Mouse (Mus musculus): ENCODE results near the gene Zdhhc5. TPM values are rescaled to one million over a fixed set of nuclear protein-coding genes. Genes with fewer than 3 reads are reported as not detected.

Zdhhc5 gene
- total and polyA plus RNA-seq, 3 experiments: 25.4 to 45.5 (median 37.7) TPM

DNA sequence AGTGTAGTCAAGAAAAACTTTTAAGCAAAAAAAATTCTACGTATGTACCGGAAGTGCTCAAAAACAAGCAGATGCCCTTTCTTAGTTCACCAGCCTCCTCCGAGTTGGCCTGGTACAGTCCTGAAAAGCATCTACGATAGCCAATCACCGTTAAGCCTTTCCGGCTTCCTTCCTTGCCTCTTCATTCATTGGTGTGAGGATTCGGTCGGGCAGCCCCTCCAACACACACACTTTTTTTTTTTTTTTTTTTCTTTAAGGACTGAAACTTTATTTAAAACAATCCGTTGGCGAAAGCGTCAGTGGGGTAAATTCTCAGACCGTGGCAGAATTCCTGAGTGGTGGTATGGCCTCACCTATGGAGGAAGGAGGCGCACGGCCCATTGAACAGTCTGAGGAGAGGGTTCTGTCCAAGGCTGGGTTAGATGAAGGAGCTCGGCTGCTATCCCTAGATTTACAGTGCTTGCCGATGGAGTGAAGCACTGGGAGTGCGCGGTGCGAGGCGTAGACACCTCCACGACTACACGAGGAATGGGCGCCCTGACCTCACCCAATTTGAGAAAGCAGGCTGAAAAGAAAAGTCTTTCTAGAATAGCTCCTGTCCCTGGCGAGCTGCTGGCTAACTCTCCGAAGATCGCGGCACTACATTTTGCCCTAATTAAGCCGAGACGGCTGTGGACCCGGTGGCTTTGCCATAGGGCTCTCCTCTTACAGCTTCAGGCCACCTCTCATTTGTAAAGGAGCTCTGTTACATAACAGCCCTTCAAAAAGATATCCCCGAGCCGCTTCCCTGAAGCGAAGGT lies 782 bp upstream of the Zdhhc5 start (continued):
- peak; percentile 40; the same call in 1 of the 2 replicates for TF ChIP-seq MXI1 (IDR thresholded peaks at IDR 0.05; ENCODE audit: low read depth, low read length)
- TF ChIP-seq RAD21 (IDR thresholded peaks at IDR 0.05; ENCODE audit: low read depth, low read length): no peak
- TF ChIP-seq ZNF384 (IDR thresholded peaks at IDR 0.05; ENCODE audit: low read depth, low read length): peak; percentile 100
- peak; percentile 54 for TF ChIP-seq MAX (IDR thresholded peaks at IDR 0.05; ENCODE audit: low read length)
- no peak for TF ChIP-seq BHLHE40 (IDR thresholded peaks at IDR 0.05; ENCODE audit: low read depth, low read length)
- peak; percentile 21; the same call in 1 of the 2 replicates for TF ChIP-seq POLR2A (IDR thresholded peaks at IDR 0.05; ENCODE audit: low read depth, low read length)
- TF ChIP-seq MAFK (IDR thresholded peaks at IDR 0.05; ENCODE audit: insufficient replicate concordance, low read length): no peak
- 0 out of 2 replicates have a peak, but pooled peaks have one; percentile 11 for TF ChIP-seq JUND (conservative IDR thresholded peaks at IDR 0.05; ENCODE audit: low read depth, low read length)
- peak; percentile 97 for TF ChIP-seq CHD1 (IDR thresholded peaks at IDR 0.05; ENCODE audit: low read depth, low read length)
- peak; percentile 80 for TF ChIP-seq TBP (conservative IDR thresholded peaks at IDR 0.05; ENCODE audit: low read depth, low read length)
- TF ChIP-seq JUN (IDR thresholded peaks at IDR 0.05; ENCODE audit: insufficient read depth, low read depth, low read length): no peak
- peak; percentile 13; the same call in 1 of the 2 replicates for TF ChIP-seq CHD2 (IDR thresholded peaks at IDR 0.05; ENCODE audit: low read length)
- no peak; the same call in 1 of the 2 replicates for TF ChIP-seq ETS1 (conservative IDR thresholded peaks at IDR 0.05; ENCODE audit: low read depth, low read length)
- TF ChIP-seq HCFC1 (IDR thresholded peaks at IDR 0.05; ENCODE audit: low read depth, low read length): peak; percentile 84
- TF ChIP-seq MEF2A (IDR thresholded peaks at IDR 0.05; ENCODE audit: borderline replicate concordance, low read depth, low read length): peak; percentile 34
- peak; percentile 14; the same call in 1 of the 2 replicates for TF ChIP-seq IRF4 (IDR thresholded peaks at IDR 0.05; ENCODE audit: low read depth, low read length)
- TF ChIP-seq GABPA (IDR thresholded peaks at IDR 0.05; ENCODE audit: insufficient replicate concordance, low read depth, low read length): no peak
- no peak; the same call in 1 of the 2 replicates for TF ChIP-seq NELFE (IDR thresholded peaks at IDR 0.05; ENCODE audit: low read depth, low read length)
- no peak for TF ChIP-seq POLR2AphosphoS2 (IDR thresholded peaks at IDR 0.05; ENCODE audit: low read depth, low read length)

- peak overlapping the region; percentile 64; the same call in 1 of the 2 replicates for H3K4me2 ChIP-seq (ENCODE audit: insufficient read depth, low read depth, poor library complexity, severe bottlenecking)
- peak overlapping the region; percentile 70 to 95 (median 90) for H3K4me3 ChIP-seq (replicated peaks in 1 of 3; ENCODE audit: low read depth in 2 of 3, low read length in 2 of 3, poor library complexity in 1 of 3)
- peaks cover 13 to 21% of the 10 kb centered on the region in 2 experiments for H3K36me3 ChIP-seq (replicated peaks in 1 of 2; ENCODE audit: control insufficient read depth in 1 of 2, insufficient read depth in 1 of 2, low read length in 1 of 2)
- H3K79me2 ChIP-seq (replicated peaks; ENCODE audit: control insufficient read depth, extremely low read depth, insufficient read depth, poor library complexity, severe bottlenecking): peaks cover 36% of the 10 kb centered on the region
- TF ChIP-seq USF2 (conservative IDR thresholded peaks at IDR 0.05; ENCODE audit: low read depth, low read length) (no peak), MAX (IDR thresholded peaks at IDR 0.05; ENCODE audit: low read length) (no peak), E2F4 (IDR thresholded peaks at IDR 0.05; ENCODE audit: insufficient replicate concordance, low read depth, low read length) (no peak), MXI1 (IDR thresholded peaks at IDR 0.05; ENCODE audit: low read depth, low read length) (no peak), ZC3H11A (IDR thresholded peaks at IDR 0.05; ENCODE audit: low read depth, low read length) (no peak), SIN3A (IDR thresholded peaks at IDR 0.05; ENCODE audit: low read length) (no peak), NRF1 (IDR thresholded peaks at IDR 0.05; ENCODE audit: low read depth, low read length) (no peak), ZNF384 (IDR thresholded peaks at IDR 0.05; ENCODE audit: low read depth, low read length) (no peak), TCF12 (IDR thresholded peaks at IDR 0.05; ENCODE audit: low read depth, low read length) (no peak), PAX5 (IDR thresholded peaks at IDR 0.05; ENCODE audit: low read length) (no peak), RCOR1 (conservative IDR thresholded peaks at IDR 0.05; ENCODE audit: low read depth, low read length) (no peak), MYC (IDR thresholded peaks at IDR 0.05; ENCODE audit: low read depth, low read length) (no peak), BHLHE40 (IDR thresholded peaks at IDR 0.05; ENCODE audit: low read depth, low read length) (no peak), TBP (conservative IDR thresholded peaks at IDR 0.05; ENCODE audit: low read depth, low read length) (no peak), HCFC1 (IDR thresholded peaks at IDR 0.05; ENCODE audit: low read depth, low read length) (no peak), CHD1 (IDR thresholded peaks at IDR 0.05; ENCODE audit: low read depth, low read length) (no peak), RAD21 (IDR thresholded peaks at IDR 0.05; ENCODE audit: low read depth, low read length) (no peak), POLR2A (IDR thresholded peaks at IDR 0.05; ENCODE audit: low read depth, low read length) (no peak), ZMIZ1 (IDR thresholded peaks at IDR 0.05; ENCODE audit: low read depth, low read length) (no peak), SMC3 (IDR thresholded peaks at IDR 0.05; ENCODE audit: low read depth, low read length) (no peak)
- peaks cover 0 to 26% of the 10 kb centered on the region in 2 experiments; a peak in 3 of 4 replicates for H3K4me1 ChIP-seq (ENCODE audit: control insufficient read depth in 1 of 2, insufficient read depth in 2 of 2)
- peak; percentile 19 for DNase-seq (ENCODE audit: extremely low read depth)
- peak overlapping the region; percentile 99 for H3K27ac ChIP-seq (ENCODE audit: insufficient read depth, low read depth)
- H3K9me3 ChIP-seq (replicated peaks; ENCODE audit: low read length): no peaks in the 10 kb centered on the region
- in situ Hi-C loops (cut with MboI; ENCODE audit: low pct_ligation_motif_present, low pct_unique_long_range_greater_than_20kb, low sequenced_read_pairs): no loop called here
- dilution Hi-C loops (cut with MboI; ENCODE audit: extremely low pct_ligation_motif_present, extremely low pct_unique_long_range_greater_than_20kb, low sequenced_read_pairs): no loop called here
- H3K9ac ChIP-seq (ENCODE audit: insufficient read depth, low read depth): peak overlapping the region; percentile 98
- H3K27me3 ChIP-seq (replicated peaks): no peaks in the 10 kb centered on the region
Observed at GRCm38 (mm10) chr2:84714422-84714810, 564 bp downstream of the Zdhhc5 start.

All from CH12.LX (cell line).